Mouse (Mus musculus) gastrocnemius, adult 8-10 months (tissue): ENCODE measurements around the gene S100a10. TPM values are rescaled to one million over a fixed set of nuclear protein-coding genes. Genes with fewer than 3 reads are reported as not detected.
"Not testable (repeated sequence)": the region's sequence is repeated elsewhere in the genome, so short reads cannot be mapped to it uniquely, and the experiment has no call there.

Experiments
- DNase-seq, 2 experiments: peaks; one replicate each; pipeline ENCODE4 v3.0.0; 2022; ENCODE audit warnings: low spot score in 2 of 2
- total RNA-seq, 4 experiments: library from RNA; stranded (reverse); gene quantifications; 2 replicates each; pipeline ENCODE4 v1.2.4; 2022

The S100a10 gene
- total RNA-seq, 4 experiments from 2014 or later = 16.5 to 34.3 (median 26.9) TPM

DNA sequence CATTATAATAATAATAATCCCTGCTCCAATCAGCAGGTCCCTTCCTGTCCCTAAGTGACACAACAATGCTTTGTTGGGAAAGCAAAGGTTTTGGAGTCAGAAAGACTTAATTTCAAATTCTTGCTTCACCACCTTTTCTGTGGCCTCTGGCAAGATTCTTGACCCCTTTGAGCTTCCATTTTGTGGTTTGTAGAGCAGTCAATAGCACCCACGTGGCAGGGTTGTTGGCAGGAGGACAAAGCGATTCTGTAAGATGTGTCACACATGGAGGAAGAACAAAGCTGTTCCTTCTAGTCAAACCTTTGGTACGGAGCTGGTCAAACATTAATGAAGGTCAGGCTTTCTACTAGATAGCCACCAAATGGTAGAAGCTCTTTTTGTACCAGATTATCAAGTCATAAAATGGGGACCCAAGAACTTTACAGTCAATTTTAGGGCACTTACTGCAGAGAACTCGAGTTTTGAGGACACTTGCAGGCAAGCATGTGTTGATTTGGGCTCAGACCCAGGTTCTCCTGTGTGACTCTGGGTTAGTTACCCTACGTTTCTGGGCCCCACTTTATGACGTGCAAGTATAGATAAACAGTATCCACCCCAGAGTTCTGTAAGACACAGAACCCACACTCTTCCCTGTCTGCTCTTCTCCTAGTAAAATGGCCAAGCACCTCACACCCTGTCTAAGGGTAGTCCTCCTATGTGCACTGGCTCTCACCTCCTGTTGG is 24.6 kb downstream of the S100a10 start:
- DNase-seq = no peak

DNA sequence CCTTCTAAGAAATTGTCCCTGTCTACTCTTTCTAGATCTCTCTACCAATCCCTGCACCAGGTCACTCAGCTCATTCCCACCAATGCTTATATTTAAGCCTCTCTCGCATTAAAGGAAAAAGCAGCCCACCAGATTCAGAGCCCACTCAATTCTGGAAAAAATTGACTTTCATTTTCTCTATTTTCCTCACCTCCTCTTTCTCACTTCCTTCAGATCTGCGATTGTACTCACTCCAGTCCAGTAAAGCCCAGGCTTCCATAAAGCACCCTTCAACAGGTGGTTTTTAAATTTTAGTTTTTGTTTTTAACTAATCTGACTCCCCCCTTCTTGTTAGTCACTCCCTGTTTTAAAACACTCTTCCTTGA is 25.1 kb downstream of the S100a10 start:
- no peak for DNase-seq

DNA sequence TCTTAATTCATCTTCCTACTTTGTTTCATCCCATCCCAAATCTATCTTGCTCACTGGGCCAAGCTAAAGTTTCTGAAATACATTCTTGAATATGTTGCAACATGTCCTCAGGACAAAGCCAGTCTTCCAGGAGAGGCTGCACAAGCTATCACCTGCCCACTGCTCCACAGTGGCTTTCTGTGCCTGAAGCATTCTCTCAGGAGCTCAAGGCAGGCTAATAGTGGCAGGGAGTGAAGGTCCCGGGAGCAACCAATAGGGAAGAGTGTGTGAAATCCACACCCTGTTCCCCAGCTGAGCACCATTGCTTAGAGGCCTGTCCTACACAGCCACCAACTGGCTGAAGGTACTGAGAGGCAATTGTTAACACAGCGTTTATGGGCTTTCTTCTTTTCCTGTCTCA is 26.1 kb downstream of the S100a10 start:
- no peak for DNase-seq

GRCm38 (mm10) chr3:93581687-93582086 is 26.8 kb downstream of the S100a10 start:
- DNase-seq = no peak

GRCm38 (mm10) chr3:93583056-93583455 is 28.2 kb downstream of the S100a10 start:
- DNase-seq = no peak

DNA sequence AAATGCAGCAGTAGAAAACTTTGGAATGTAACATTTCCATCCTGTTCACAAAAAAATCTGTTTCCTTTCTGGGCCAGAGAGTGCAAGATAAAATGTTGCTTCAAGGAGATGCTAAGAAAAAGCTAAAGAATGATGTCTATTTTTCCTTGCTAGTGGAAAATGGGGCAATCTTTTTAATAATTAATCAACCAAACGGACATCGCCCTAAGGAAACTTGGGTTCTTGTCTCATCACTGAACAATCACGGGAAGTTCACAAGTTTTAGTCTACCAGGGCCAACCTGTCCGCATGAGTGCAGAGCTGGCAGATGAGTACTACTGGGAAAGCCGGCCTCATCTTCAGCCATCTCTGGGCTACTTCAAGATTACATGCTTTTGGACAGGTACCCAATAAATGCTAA is 34.7 kb downstream of the S100a10 start:
- DNase-seq = no peak

DNA sequence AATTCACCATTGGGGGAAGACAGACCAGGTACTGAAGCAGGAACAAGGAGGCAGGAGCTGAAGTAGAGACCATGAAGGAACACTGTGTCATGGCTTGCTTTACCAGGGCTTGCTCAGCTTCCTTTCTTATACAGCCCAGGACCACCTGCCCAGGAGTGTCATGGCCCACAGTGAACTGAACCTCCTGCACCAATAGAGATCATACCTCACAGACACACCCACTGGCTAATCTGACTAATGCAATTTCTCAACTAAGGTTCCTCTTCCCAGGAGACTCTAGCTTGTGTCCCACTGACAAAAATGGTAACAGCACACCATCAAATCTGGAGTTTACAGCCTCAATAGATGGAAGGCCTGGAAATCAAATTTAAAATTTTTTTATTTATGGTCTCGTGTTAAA is 35.4 kb downstream of the S100a10 start:
- no peak for DNase-seq

DNA sequence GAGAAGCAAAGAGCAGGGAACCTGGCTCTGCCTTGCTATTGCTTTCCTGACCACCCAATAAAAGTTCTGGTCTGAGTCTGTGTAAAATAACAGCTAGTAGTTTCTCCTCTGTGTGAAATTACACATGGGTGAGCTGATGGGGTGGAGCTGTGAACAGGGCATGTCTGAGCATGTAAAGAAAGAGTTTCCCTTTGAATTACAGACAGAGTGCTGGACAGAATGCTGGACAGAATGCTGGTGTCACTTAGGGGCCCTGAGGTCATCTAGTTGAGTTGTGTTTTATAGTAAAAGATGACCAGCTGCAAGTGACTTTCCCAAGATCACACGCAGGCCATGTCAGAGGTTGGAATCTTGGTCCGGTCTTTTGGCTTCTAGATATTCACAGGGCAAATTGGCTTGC is 37.2 kb downstream of the S100a10 start:
- DNase-seq = no peak

DNA sequence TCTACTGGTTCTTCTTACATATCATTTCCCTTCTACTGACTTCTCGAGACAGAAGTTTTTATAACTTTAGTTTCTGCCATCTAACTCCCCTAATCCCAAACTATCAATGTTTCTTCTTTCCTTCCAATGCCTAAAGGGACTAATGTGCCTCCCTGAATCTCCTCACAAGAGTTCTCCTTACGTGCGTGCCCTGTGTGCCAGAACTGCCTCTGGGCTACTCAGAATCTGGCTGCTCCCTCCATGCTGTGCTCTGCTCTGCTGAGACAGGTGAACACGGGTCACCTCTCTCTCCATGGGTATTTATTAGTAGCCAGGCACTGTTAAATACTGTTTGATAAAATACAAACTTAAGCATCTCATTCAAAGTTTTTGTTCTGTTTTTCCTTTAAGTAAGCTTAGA is 38.1 kb downstream of the S100a10 start:
- no peak for DNase-seq

- peak; percentile 13 to 27 for DNase-seq
Measured at GRCm38 (mm10) chr3:93593512-93593911, 38.6 kb downstream of the S100a10 start.

DNA sequence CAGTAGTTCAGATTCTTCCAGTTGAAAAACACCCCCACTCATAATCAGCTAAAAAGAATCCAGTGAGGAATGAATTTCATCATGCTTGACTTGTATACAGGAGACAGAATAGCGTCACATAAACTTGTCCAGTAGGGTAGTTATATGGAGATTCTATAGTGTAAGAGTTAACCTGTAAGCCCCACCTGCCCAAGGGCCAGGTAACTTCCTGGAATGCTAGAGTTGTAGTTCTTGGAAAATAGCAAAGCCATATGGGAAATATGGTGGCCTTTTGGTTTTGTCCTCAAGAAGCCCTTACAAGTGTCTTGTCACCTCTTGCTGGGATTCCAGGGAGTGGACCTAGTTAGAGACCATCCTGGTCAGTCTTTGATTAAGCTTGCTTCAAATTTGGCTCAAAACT is 41.8 kb downstream of the S100a10 start:
- no peak for DNase-seq

- DNase-seq = peak; percentile 34 to 53
Measured at GRCm38 (mm10) chr3:93597221-93597913, 42.5 kb downstream of the S100a10 start.

DNA sequence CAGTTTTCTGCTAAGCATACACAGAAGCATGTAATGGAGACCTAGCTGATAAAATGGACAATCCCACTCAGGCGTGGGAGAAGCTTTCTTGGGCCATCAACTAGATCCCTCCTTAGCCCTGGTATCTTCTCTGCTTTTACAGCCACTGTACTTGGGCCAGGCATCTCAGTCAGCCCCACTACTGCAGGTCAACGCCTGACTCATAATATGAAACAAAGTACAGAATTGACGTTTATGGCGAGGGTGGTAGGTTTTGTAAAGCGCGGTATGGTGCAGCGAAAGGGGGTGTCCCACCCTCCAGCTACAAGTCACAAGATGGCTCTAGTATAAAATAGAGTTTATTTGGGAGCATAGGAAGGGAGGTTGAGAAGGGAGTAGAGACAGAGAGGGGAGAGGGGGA is 43.1 kb downstream of the S100a10 start:
- no peak for DNase-seq

DNA sequence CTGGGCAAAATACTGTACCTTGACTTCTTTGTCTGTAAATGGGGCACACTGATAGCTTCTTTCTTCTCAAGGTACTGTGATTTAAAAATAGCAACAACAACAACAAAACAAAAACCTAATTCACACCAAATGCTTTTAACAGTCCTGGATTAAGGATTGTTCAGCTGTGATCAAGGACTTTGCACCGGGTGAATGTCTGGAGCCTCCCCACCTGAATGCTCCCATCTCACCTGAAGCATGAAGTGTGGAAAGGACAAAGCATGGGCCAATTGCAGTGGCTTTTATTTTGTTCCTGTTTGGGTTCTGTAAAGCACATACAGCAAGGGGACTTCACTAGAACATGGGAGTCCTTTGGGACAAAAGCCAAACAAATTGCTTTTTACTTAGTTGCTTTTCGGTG is 45.3 kb downstream of the S100a10 start:
- no peak for DNase-seq

- no peak for DNase-seq
Measured at GRCm38 (mm10) chr3:93601903-93602302, 47.0 kb downstream of the S100a10 start.

GRCm38 (mm10) chr3:93608970-93609369 is 54.1 kb downstream of the S100a10 start:
- not testable (repeated sequence) for DNase-seq

Other genes starting within 250 kb of the S100a10 start
- not detected for gene Hrnr, start 235.3 kb upstream of the S100a10 start, total RNA-seq
- not detected for gene Rptn, start 161.4 kb upstream of the S100a10 start, total RNA-seq
- under 1 TPM in 2 of 4 experiments, not detected in 2; 0.05 TPM for gene Tchh, start 112.8 kb upstream of the S100a10 start, total RNA-seq
- not detected for gene Tchhl1, start 86.3 kb upstream of the S100a10 start, total RNA-seq
- gene S100a11, start 34.6 kb upstream of the S100a10 start, total RNA-seq = 10 to 100 TPM; 14.8 to 39.6 (median 19.8) TPM
- not detected for gene Tdpoz2, start 97.6 kb downstream of the S100a10 start, total RNA-seq
- gene Tdpoz1, start 121.2 kb downstream of the S100a10 start, total RNA-seq = not detected
- not detected for gene Gm37596, start 138.0 kb downstream of the S100a10 start, total RNA-seq
- not detected for gene Gm5773, start 217.9 kb downstream of the S100a10 start, total RNA-seq
- not detected for gene Tdpoz4, start 241.3 kb downstream of the S100a10 start, total RNA-seq